Mouse (Mus musculus): ENCODE measurements at regions not wholly inside any gene's neighbourhood (a gene's known extent, or its start where the extent isn't known, plus 50 kb on each side); places are given as distances from the start of the nearest gene placed in this dataset.
A peak's percentile ranks its signal among the peaks of the same experiment; 100 is the strongest.

- DNase-seq (ENCODE audit: low read depth, low spot score): no peak
Observed at GRCm38 (mm10) chr5:74885958-74886357, 158.6 kb downstream of the Chic2 start.

GRCm38 (mm10) chr5:74882563-74882962 is 162.0 kb downstream of the Chic2 start:
- DNase-seq (ENCODE audit: low read depth, low spot score): no peak

GRCm38 (mm10) chr5:74880669-74881226 is 163.8 kb downstream of the Chic2 start:
- DNase-seq (ENCODE audit: low read depth, low spot score): peak; percentile 40

- DNase-seq (ENCODE audit: low read depth, low spot score): no peak
Observed at GRCm38 (mm10) chr5:74880048-74880437, 164.5 kb downstream of the Chic2 start.

- no peak for DNase-seq (ENCODE audit: low read depth, low spot score)
Observed at GRCm38 (mm10) chr5:74879098-74880047, 165.2 kb downstream of the Chic2 start.

- DNase-seq (ENCODE audit: low read depth, low spot score): no peak
Observed at GRCm38 (mm10) chr5:74877595-74877994, 167.0 kb downstream of the Chic2 start.

- DNase-seq (ENCODE audit: low read depth, low spot score): no peak
Observed at GRCm38 (mm10) chr5:74877185-74877584, 167.4 kb downstream of the Chic2 start.

GRCm38 (mm10) chr5:74874691-74875090 is 169.9 kb downstream of the Chic2 start:
- no peak for DNase-seq (ENCODE audit: low read depth, low spot score)

- DNase-seq (ENCODE audit: low read depth, low spot score): no peak
Observed at GRCm38 (mm10) chr5:74870615-74871014, 167.9 kb upstream of the Lnx1 start.

- no peak for DNase-seq (ENCODE audit: low read depth, low spot score)
Observed at GRCm38 (mm10) chr5:74867113-74867785, 164.5 kb upstream of the Lnx1 start.

- DNase-seq (ENCODE audit: low read depth, low spot score): no peak
Observed at GRCm38 (mm10) chr5:74866697-74867096, 164.0 kb upstream of the Lnx1 start.

GRCm38 (mm10) chr5:74865446-74865845 is 162.7 kb upstream of the Lnx1 start:
- DNase-seq (ENCODE audit: low read depth, low spot score): no peak

GRCm38 (mm10) chr5:74864540-74865157 is 161.9 kb upstream of the Lnx1 start:
- peak; percentile 80 for DNase-seq (ENCODE audit: low read depth, low spot score)

GRCm38 (mm10) chr5:74861297-74861696 is 158.6 kb upstream of the Lnx1 start:
- no peak for DNase-seq (ENCODE audit: low read depth, low spot score)

GRCm38 (mm10) chr5:74857861-74858260 is 155.1 kb upstream of the Lnx1 start:
- DNase-seq (ENCODE audit: low read depth, low spot score): no peak

GRCm38 (mm10) chr5:74857161-74857560 is 154.4 kb upstream of the Lnx1 start:
- DNase-seq (ENCODE audit: low read depth, low spot score): no peak

GRCm38 (mm10) chr5:74847824-74848223 is 145.1 kb upstream of the Lnx1 start:
- DNase-seq (ENCODE audit: low read depth, low spot score): no peak

GRCm38 (mm10) chr5:74846674-74847073 is 144.0 kb upstream of the Lnx1 start:
- no peak for DNase-seq (ENCODE audit: low read depth, low spot score)

- DNase-seq (ENCODE audit: low read depth, low spot score): no peak
Observed at GRCm38 (mm10) chr5:74834401-74834800, 131.7 kb upstream of the Lnx1 start.

- DNase-seq (ENCODE audit: low read depth, low spot score): no peak
Observed at GRCm38 (mm10) chr5:74833887-74834286, 131.2 kb upstream of the Lnx1 start.

- DNase-seq (ENCODE audit: low read depth, low spot score): no peak
Observed at GRCm38 (mm10) chr5:74832011-74832410, 129.3 kb upstream of the Lnx1 start.

- peak; percentile 96 for DNase-seq (ENCODE audit: low read depth, low spot score)
Observed at GRCm38 (mm10) chr5:74830646-74831045, 127.9 kb upstream of the Lnx1 start.

All from 3T3-L1 (cell line).